Mouse (Mus musculus) lung, embryonic 16.5 days (tissue): ENCODE measurements around the gene Gsdma2. TPM values are rescaled to one million over a fixed set of nuclear protein-coding genes. Genes with fewer than 3 reads are reported as not detected.
"Not testable (repeated sequence)": the region's sequence is repeated elsewhere in the genome, so short reads cannot be mapped to it uniquely, and the experiment has no call there.

Experiments used
- ATAC-seq: fragments of 200-750 bp; cut with Nextera tagmentation; 2 replicates; pipeline ENCODE4 v1.8.0; 2017; ENCODE audit warnings: low read depth, mild to moderate bottlenecking, moderate library complexity
- H3K27ac ChIP-seq: fragments of 300-500 bp; sonication (generic); 2 replicates; pipeline ENCODE4 v1.5.1; 2014; ENCODE audit warnings: mild to moderate bottlenecking, control low read depth, low read length
- H3K27me3 ChIP-seq: fragments of 300-500 bp; sonication (generic); 2 replicates; pipeline ENCODE4 v1.6.1; 2014; ENCODE audit warnings: low read depth, low read length, mixed read lengths; ENCODE audit not compliant: control insufficient read depth, insufficient read depth
- H3K36me3 ChIP-seq: fragments of 300-500 bp; sonication (generic); 2 replicates; pipeline ENCODE4 v1.6.1; 2014; ENCODE audit warnings: low read length; ENCODE audit not compliant: control insufficient read depth, insufficient read depth
- H3K4me1 ChIP-seq: fragments of 300-500 bp; sonication (generic); replicated peaks from 2 replicates; pipeline ENCODE4 v1.6.1; 2014; ENCODE audit warnings: low read length, mixed read lengths; ENCODE audit not compliant: control insufficient read depth, insufficient read depth
- H3K4me2 ChIP-seq: fragments of 300-500 bp; sonication (generic); 2 replicates; pipeline ENCODE4 v1.6.1; 2014; ENCODE audit warnings: low read depth, low read length, control low read depth
- H3K4me3 ChIP-seq: fragments of 300-500 bp; sonication (generic); 2 replicates; pipeline ENCODE4 v1.5.1; 2014; ENCODE audit warnings: mild to moderate bottlenecking, low read length, control low read depth
- H3K9ac ChIP-seq: fragments of 300-500 bp; sonication (generic); 2 replicates; pipeline ENCODE4 v1.6.1; 2014; ENCODE audit warnings: low read length, control low read depth
- H3K9me3 ChIP-seq: fragments of 300-500 bp; sonication (generic); 2 replicates; pipeline ENCODE4 v1.6.1; 2016; ENCODE audit warnings: low read length; ENCODE audit not compliant: control insufficient read depth
- WGBS: fragments of 180-500 bp; shearing (Covaris S2); extraction: QIAGEN DNeasy Blood & Tissue Kit; methylation state at CpG from one replicate; pipeline ENCODE4 v1.1.7; 2014; 5-methylcytosine and 5-hydroxymethylcytosine counted together
- polyA plus RNA-seq: library from polyadenylated mRNA; unstranded; fragments of >200 nt; fragmentation: Nextera tagmentation; extraction: Ambion mirVana; gene quantifications from 2 replicates; pipeline ENCODE4 v1.2.1, GENCODE M21; 2015

Gene Gsdma2
- polyA plus RNA-seq, result not detected in 2 replicates

DNA sequence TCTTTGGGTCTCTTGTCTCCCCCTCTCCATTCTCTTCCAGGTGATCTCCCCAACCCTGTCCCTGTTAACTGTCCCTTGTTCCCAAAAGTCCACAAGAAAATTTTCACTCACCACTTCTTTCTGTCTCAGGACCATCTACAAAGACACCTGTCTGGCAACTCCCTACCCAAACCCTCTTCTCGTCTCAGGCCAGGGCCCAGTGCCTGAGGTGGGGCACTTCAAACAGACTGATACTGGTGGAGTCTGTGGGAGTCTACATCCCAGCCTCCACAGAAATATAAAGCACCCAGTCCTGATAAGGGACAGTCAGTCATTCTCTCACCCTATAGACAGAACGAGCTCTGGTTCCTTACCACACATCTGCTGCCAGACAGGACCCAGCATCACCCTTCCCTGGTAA lies at the start of gene Gsdma2:
Gene Gsdma2, plus strand, starts transcription at position 301 of the 400 bp plus-strand sequence.
- no peak within 1 kb of the TSS for H3K4me3 ChIP-seq
- no peaks in the 10 kb centered on the region for H3K27me3 ChIP-seq
- no peak for ATAC-seq
- 43% methylated on average over 2 of the region's 2 CpGs for WGBS
- H3K36me3 ChIP-seq, result no peaks in the 10 kb centered on the region
- H3K9ac ChIP-seq, result no peak within 1 kb of the TSS
- H3K4me1 ChIP-seq, result no peaks in the 10 kb centered on the region
- no peak within 1 kb of the TSS for H3K27ac ChIP-seq
- no peak within 1 kb of the TSS for H3K4me2 ChIP-seq
- no peaks in the 10 kb centered on the region for H3K9me3 ChIP-seq

- 45% methylated on average over 6 of the region's 6 CpGs for WGBS
- Histone ChIP-seq H3K9ac (no peak overlapping the region), H3K4me2 (no peak overlapping the region), H3K9me3 (no peaks in the 10 kb centered on the region), H3K36me3 (no peaks in the 10 kb centered on the region), H3K4me3 (no peak overlapping the region), H3K27me3 (peaks cover 13% of the 10 kb centered on the region), H3K4me1 (peaks cover 17% of the 10 kb centered on the region; the same call in 1 of the 2 replicates), H3K27ac (no peak overlapping the region)
- ATAC-seq, result no peak; the same call in 1 of the 2 replicates
These were observed 49.2 kb upstream of the Gsdma2 start for GRCm38 (mm10) chr11:98597363-98597762.

DNA sequence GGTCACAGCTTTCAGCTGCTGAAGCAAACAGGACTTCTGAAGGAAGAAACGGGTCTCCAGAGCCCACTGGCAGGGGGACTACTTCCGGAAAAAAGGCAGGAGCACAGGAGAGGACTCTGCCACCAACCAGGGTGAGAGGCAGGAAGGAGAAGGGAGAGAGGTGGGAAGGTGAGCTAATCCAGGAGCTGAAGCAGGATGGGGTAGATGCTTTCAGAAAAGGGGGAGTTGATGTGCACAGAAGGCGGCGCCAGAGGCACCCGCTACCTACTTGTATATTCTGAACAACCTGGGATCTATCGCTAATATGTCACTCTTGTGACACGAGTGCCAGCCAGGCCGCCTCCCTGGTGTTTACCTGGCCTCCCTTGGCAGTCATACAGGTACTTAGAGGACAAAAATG lies 48.6 kb upstream of the Gsdma2 start, which contains the start of gene Lrrc3c:
Gene Lrrc3c, plus strand, starts transcription at position 301 of the 400 bp plus-strand sequence.
- no peak for ATAC-seq
- H3K36me3 ChIP-seq, result no peaks in the 10 kb centered on the region
- H3K27me3 ChIP-seq, result peaks cover 13% of the 10 kb centered on the region
- no peak within 1 kb of the TSS for H3K27ac ChIP-seq
- H3K9ac ChIP-seq, result no peak within 1 kb of the TSS
- peak within 1 kb of the TSS; percentile 0; the same call in 1 of the 2 replicates for H3K4me2 ChIP-seq
- no peaks in the 10 kb centered on the region for H3K9me3 ChIP-seq
- peaks cover 17% of the 10 kb centered on the region; the same call in 1 of the 2 replicates for H3K4me1 ChIP-seq
- H3K4me3 ChIP-seq, result no peak within 1 kb of the TSS
- WGBS, result 76% methylated on average over 8 of the region's 8 CpGs

- Histone ChIP-seq H3K4me2 (peak overlapping the region; percentile 0; the same call in 1 of the 2 replicates), H3K27me3 (peaks cover 13% of the 10 kb centered on the region), H3K4me1 (peaks cover 17% of the 10 kb centered on the region; the same call in 1 of the 2 replicates), H3K36me3 (no peaks in the 10 kb centered on the region), H3K4me3 (no peak overlapping the region), H3K27ac (no peak overlapping the region), H3K9ac (no peak overlapping the region), H3K9me3 (no peaks in the 10 kb centered on the region)
- WGBS, result 52% methylated on average over 18 of the region's 18 CpGs
- no peak for ATAC-seq
These were observed 47.7 kb upstream of the Gsdma2 start for GRCm38 (mm10) chr11:98598851-98599290.

- Histone ChIP-seq H3K4me3 (no peak overlapping the region), H3K9me3 (no peaks in the 10 kb centered on the region), H3K9ac (no peak overlapping the region), H3K4me2 (peak overlapping the region; percentile 0), H3K36me3 (no peaks in the 10 kb centered on the region), H3K4me1 (peaks cover 17% of the 10 kb centered on the region; the same call in 1 of the 2 replicates), H3K27me3 (peaks cover 13% of the 10 kb centered on the region), H3K27ac (no peak overlapping the region)
- WGBS, result 22% methylated on average over 18 of the region's 18 CpGs
- no peak for ATAC-seq
These were observed 47.3 kb upstream of the Gsdma2 start for GRCm38 (mm10) chr11:98599291-98599690.

GRCm38 (mm10) chr11:98602090-98602690 lies 44.4 kb upstream of the Gsdma2 start:
- WGBS, result under 1% methylated on average over 20 of the region's 20 CpGs
- peak; percentile 68 for ATAC-seq
- Histone ChIP-seq H3K4me1 (peaks cover 17% of the 10 kb centered on the region; the same call in 1 of the 2 replicates), H3K9me3 (no peaks in the 10 kb centered on the region), H3K36me3 (no peaks in the 10 kb centered on the region), H3K4me2 (peak overlapping the region; percentile 53), H3K27ac (no peak overlapping the region), H3K4me3 (peak overlapping the region; percentile 42), H3K9ac (peak overlapping the region; percentile 49; the same call in 1 of the 2 replicates), H3K27me3 (peaks cover 13% of the 10 kb centered on the region)

DNA sequence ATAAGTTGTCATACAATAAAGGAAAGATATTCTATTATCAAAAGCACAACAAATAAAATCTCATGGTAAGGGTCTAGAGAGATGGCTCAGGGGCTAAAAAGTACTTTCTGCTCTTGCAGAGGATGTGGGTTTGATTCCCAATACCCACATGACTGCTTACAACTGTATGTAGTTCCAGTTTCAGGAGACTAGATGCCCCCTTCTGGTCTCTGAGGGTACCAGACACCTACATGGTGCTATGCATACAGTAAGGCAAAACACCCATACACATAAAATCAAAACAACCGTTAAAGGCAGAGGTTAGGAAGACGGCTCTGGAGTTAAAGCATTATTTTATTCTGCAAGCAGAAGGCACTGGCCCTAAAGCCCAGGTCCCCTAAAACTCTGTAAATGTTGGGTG lies 42.6 kb upstream of the Gsdma2 start:
- Histone ChIP-seq H3K4me1 (peaks cover 17% of the 10 kb centered on the region; the same call in 1 of the 2 replicates), H3K27me3 (peaks cover 8% of the 10 kb centered on the region), H3K9me3 (no peaks in the 10 kb centered on the region), H3K36me3 (no peaks in the 10 kb centered on the region), H3K4me3 (no peak overlapping the region), H3K4me2 (no peak overlapping the region), H3K27ac (no peak overlapping the region), H3K9ac (no peak overlapping the region)
- no peak for ATAC-seq
- WGBS, result 83% methylated on average over 2 of the region's 2 CpGs

- not testable (repeated sequence) for ATAC-seq
These were observed 41.6 kb upstream of the Gsdma2 start for GRCm38 (mm10) chr11:98604911-98605310.

GRCm38 (mm10) chr11:98606763-98607162 lies 39.8 kb upstream of the Gsdma2 start:
- WGBS, result 6% methylated on average over 3 of the region's 3 CpGs
- 0 out of 2 replicates have a peak, but pooled peaks have one; percentile 47 for ATAC-seq

More at GRCm38 (mm10) chr11:98604911-98605310, 41.6 kb upstream of the Gsdma2 start:
- H3K4me2 ChIP-seq, H3K4me3 ChIP-seq, H3K27me3 ChIP-seq, H3K9ac ChIP-seq, H3K27ac ChIP-seq, H3K36me3 ChIP-seq, H3K9me3 ChIP-seq: not testable (repeated sequence)
- WGBS, result 59% methylated on average over 6 of the region's 6 CpGs
- peaks cover 13% of the 10 kb centered on the region; the same call in 1 of the 2 replicates for H3K4me1 ChIP-seq

More at GRCm38 (mm10) chr11:98606763-98607162, 39.8 kb upstream of the Gsdma2 start:
- H3K27ac ChIP-seq, result no peak overlapping the region
- H3K9me3 ChIP-seq, result no peaks in the 10 kb centered on the region
- H3K9ac ChIP-seq, result no peak overlapping the region
- no peak overlapping the region for H3K4me3 ChIP-seq
- H3K4me1 ChIP-seq, result peaks cover 5% of the 10 kb centered on the region; the same call in 1 of the 2 replicates
- no peaks in the 10 kb centered on the region for H3K36me3 ChIP-seq
- H3K4me2 ChIP-seq, result no peak overlapping the region
- no peaks in the 10 kb centered on the region for H3K27me3 ChIP-seq
